Mouse (Mus musculus): Measurements from ENCODE around the gene Skap2.

- TF ChIP-seq POLR2A (IDR thresholded peaks at IDR 0.05; ENCODE audit: extremely low read depth, insufficient read depth, low read length) = no peak
- TF ChIP-seq CTCF (IDR thresholded peaks at IDR 0.05; ENCODE audit: extremely low read depth, insufficient read depth, low read length) = no peak
Measured at GRCm38 (mm10) chr6:51843081-51843480, 169.3 kb downstream of the Skap2 start.
